Mouse (Mus musculus) mature B cell (primary cell): Measurements from ENCODE around the gene Cdhr2.

ENCODE experiments used
- in situ Hi-C: fragments of 300-500 bp; cut with MboI; formaldehyde crosslinking; loops from 2 replicates; pipeline ENCODE4 v1.14.3; 2019

Cdhr2 gene

GRCm38 (mm10) chr13:54749864-54750411, 48.7 kb downstream of the Cdhr2 start, which contains the start of gene Gprin1:
Gprin1 (minus strand) TSS chr13:54749874.
- in situ Hi-C loops = no loop called here

- in situ Hi-C loops = no loop called here
Observed at GRCm38 (mm10) chr13:54750699-54751098, 49.4 kb downstream of the Cdhr2 start.

DNA sequence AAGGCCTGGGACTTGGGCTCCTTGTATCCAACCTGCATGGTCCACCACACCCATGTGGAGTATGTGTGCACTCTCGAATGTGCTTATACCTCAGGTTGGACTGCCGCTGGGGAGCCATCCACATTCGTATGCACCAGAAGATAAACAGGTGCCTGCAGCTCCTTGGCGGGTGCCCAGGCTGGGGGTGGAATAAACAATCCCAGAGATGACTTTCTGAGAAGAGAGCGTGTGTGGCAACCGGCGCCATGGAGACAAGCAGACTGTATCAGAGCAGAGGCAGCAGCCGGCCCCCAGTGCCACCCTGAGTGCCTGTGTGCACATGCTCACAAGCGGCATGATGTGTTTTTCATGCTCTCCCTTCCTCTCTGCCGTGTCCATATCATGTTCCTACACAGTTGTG, 51.4 kb downstream of the Cdhr2 start:
- in situ Hi-C loops = no loop called here

DNA sequence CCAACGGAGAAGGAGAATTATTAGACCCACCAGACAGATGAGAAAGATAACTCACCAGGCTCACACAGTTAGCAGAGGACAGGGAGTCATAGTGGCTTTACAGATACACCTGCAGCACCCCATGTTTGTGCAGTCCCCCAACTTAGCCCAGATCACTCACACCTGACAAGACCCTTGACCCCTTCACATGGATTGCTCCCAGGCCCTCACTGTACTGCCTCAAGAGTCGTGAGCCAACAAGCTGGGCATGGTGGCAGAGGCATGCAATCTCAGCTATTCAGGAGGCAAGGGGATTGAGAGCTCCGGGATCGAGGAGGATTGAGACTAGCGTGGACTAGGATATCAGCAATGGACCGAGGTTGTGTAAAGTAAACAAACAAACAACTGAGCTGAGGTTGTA, 52.5 kb downstream of the Cdhr2 start:
- in situ Hi-C loops = no loop called here

DNA sequence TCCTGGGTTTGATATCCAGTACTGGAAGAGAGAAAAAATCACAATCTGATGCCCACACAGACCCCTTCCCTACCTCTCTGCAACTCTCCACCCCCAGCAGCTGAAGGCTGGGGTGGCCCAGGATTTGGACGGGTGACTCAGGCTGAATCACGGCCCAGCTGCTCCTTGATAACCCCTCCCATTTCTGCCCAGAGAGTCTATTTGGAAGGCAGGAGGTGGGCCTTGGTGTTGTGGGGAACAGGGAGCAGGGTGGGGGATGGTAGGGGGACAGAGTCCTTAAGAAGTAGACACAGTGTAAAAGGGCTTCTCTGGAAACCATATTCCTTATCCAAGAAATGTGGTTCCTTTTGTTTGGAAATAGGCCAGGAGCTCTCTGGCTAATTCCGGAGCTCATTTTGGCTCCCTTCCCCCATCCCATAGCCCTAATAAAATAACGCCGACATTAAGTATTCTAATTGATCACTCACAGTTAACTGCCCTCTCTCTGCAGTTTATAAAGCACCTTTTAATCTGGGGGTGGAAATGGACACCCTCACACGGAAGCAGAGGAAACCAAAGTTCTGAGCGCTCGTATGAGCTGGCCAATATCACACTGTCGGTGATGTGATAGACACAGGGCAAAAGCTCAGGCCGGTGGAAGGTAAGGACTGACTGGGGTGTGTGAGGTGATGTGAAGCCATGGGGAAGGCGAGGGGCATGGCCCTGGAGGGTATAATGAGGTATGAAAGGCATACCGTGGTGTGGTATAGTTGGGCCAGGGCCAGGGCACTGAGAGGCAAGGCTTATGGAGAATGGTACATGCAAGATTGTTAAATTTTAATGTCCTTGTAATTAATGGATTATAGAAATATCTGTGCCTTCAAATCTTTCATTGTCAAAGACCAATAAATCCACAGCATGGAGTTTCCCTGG, 53.2 kb downstream of the Cdhr2 start:
- in situ Hi-C loops = no loop called here

DNA sequence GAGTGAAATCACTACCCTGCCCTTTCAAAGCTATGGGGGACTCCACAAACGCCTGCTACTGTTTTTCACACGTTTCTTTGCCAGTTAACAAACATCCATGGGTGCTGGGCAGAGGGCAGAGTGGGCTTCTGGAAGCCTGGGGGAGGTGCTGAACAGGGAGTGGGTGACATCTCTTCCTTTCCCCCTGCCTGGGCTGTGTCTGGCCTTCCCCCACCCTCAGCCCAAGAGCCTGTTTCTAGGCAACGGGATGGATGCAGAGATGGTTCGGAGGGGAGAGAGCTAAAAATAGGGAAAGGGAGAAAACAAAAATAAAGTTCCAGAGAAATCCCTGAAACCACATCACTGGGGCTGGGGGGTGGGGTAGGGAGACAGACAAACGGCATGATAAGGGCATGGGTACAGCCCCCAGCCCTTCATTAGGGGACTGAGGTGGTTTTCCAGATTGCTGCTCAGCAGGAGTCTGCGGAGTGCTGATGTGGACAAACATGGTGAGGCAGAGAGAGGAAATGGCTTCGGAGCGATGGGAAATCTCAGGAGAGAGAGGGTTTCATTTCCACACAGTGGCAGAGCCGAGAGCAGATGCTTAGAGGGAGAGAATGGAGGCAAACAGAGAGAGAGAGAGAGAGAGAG, 54.1 kb downstream of the Cdhr2 start:
- in situ Hi-C loops = no loop called here

DNA sequence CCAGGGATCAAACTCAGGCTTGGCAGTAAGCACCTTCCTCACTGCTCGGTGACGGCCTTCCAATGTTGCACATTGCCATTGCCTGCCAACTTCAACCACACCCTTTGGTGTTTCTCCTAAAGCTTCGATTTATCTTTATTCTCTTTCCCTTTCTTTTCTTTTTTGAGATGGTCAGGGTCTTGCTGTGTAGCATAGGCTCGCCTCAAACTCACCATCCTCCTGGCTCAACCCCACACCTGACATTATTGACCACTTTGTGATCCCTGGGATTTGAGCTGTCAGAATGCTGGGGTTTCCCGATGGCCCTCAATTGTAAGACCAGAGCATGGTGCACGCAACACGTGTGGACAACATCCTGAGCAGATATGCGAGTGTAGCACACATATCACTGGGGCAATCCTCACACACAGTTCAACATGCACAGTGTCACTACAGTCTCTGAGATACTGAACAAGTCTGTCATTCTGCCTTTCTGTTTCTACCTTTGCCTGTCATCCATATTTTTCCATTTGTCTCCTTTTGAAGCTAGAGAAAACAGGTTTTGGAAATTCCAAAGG, 55.0 kb downstream of the Cdhr2 start:
- in situ Hi-C loops = no loop called here

GRCm38 (mm10) chr13:54757093-54757830, 56.0 kb downstream of the Cdhr2 start:
- in situ Hi-C loops = no loop called here

DNA sequence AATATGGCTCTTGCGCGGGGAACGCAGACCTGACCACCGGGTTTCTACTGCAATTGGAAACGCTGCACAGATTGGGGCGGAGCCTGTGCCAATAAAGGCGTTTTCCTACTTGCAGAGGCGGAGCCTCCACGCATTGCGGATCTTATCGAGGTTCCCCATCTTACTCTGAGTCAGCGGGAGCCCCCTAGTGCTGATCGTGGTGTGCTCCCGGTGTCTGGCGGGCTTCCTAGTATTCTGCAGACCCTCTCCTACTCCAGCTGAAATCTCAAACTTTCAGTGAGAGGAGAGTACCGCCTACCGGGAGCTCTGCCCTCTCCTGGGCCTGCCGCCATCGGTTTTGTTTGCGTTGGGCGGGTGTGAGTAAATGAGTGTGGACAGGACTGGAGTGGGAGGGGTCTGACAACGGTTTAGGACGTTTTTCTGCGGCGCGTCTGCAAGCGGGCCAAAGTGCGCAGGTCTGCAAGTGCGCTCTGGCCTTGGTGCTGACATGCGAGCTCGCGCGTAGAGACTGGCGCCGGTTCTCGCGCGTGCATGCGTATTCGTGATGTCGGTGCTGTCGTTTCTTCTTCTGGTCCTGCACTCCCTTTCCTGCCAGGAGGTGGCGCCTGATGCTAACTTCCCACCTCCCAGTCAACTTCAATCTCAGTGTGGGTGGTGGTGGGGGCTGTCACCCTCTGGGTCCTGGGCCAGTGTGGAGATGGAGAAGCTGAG, 56.9 kb downstream of the Cdhr2 start:
- in situ Hi-C loops = no loop called here

DNA sequence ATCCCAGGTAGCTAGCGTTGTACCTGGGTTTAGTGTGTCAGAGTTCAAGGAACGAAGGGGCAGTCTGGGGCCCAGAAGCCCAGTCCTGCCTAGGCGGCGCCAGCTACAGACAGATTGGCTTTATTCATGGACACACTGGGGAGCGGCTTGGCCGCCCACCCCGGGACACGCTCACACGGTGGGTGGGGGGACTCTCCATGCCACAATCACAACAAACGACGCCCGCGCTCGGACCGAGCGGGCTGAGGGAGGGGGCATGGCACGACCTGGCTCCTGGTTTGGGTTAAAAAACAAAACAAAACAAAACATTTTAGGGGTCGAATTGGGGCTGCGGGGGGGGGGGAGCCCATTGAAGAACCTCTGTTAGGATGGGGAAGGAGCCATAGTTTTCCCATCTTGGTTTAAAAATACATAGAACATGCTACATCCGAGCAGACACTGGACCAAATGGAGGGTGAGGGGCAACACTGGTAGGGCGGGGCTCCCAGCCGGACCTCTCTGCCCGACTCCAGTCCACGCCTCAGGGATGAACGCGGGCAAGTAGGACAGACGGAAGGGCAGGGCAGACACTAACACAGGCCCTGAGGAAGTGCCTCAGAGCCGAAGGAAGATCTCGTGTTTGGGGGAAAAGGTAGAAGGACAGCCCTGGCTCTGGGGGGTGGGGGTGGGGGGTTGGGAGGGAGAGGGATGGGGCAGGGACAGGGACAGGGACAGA, 57.7 kb downstream of the Cdhr2 start:
- in situ Hi-C loops = no loop called here

DNA sequence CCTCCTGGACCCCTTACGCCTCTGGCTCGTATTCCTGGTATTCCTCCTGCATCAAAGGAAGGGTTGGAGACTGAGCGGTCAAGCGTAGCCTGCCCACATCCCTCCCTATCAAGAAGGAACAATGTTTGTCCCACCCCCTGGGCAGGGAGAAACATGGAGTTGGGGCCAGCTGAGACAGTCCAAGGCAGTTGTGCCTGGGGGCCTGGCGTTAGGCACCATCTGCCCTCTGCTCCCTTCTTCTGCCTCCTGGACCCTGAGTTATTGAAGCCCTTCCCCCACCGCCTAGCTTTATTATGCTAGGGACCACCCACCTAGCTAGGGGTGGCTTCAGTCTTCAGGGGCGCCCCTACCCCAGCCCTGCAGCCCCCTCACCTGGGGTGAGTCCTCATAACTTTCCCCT, 58.2 kb downstream of the Cdhr2 start:
- in situ Hi-C loops = no loop called here

DNA sequence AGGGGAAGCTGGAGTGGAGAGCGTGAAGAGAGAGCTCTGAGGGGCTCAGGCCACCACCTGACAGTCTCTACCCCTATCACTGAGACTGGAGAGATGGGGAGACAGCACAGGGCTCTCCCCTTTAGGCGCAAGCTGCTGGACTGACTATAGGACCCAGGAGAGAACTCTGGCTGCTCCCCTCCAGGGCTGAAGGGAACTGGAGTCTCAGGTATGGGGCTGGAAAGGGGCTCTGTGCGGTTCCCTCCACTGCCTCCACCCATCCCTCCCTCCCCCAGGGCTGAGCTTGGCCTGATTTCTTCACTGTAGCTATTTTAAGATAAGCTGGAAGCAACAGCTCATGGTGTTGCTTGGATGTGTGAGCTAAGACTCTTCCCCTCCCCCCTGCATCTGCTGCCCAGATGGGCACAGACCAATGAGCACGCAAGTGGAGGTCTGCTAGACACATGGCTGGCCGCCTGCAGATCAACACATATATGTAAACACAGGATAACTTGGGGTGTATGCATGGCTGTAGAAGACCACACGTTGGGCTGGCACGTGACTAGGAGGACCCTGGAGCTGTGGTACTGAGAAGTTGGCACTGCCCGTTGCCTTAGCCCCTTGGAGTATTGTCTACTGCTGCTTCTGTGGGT, 59.0 kb downstream of the Cdhr2 start:
- in situ Hi-C loops = no loop called here

DNA sequence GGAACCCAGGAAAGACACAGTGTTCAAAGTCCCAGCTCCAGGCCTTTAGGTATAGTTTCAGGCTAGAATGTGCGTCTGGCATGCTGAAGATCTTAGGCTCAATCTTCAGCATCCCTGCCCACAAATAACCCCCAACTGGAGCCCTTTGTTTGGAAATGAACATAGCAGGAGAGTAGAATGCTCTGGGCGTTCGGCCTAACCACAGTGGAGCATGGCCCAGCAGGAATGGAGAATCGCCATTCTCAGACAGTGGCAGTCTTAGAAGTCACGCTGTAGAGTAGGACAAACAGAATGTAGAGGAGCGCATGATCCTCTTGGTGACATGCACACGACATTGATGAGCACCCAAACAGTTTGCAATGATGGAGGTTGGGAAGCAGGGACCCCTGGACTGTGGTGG, 59.6 kb downstream of the Cdhr2 start:
- in situ Hi-C loops = no loop called here

GRCm38 (mm10) chr13:54765281-54766191, 64.3 kb downstream of the Cdhr2 start:
- in situ Hi-C loops = no loop called here

- in situ Hi-C loops = no loop called here
Observed at GRCm38 (mm10) chr13:54766192-54766768, 65.0 kb downstream of the Cdhr2 start, which contains the start of gene Sncb. Sncb (minus strand) TSS chr13:54766595.

GRCm38 (mm10) chr13:54767012-54767411, 65.8 kb downstream of the Cdhr2 start:
- in situ Hi-C loops = no loop called here

DNA sequence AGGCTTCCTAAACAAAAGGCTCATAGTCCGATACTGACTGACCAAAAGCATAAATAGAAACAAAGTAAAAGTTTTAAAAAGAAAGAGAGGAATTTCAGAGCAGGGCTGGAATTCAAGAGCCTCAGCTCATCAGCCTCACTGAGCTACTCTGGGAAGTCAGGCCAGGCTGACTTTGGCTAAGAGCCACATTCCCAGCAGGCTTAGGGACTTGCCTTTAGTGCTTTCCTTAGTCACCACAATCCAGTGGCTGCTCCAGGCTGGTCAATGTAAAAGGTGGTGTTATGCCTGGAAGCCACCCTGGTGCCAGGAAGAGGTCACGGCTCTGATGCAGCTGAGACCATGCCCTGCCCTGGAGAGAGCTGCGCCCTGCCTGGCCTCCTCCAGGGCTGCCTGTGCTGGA, 79.3 kb downstream of the Cdhr2 start:
- in situ Hi-C loops = no loop called here

- in situ Hi-C loops = no loop called here
Observed at GRCm38 (mm10) chr13:54781086-54781485, 79.8 kb downstream of the Cdhr2 start.

- in situ Hi-C loops = no loop called here
Observed at GRCm38 (mm10) chr13:54783235-54783634, 82.0 kb downstream of the Cdhr2 start.
